Mouse (Mus musculus) heart, embryonic 11.5 days (tissue): Measurements from ENCODE around the gene Polr2j. TPM values are rescaled to one million over a fixed set of nuclear protein-coding genes. Genes with fewer than 3 reads are reported as not detected.

Experiments used
- ATAC-seq: fragments of 200-750 bp; cut with Nextera tagmentation; replicated peaks from 2 replicates; pipeline ENCODE4 v1.8.0; 2017; ENCODE audit warnings: moderate library complexity; ENCODE audit not compliant: insufficient number of reproducible peaks, low FRiP score, low TSS enrichment
- H3K27ac ChIP-seq: fragments of 300-500 bp; sonication (generic); 2 replicates; pipeline ENCODE4 v1.5.1; 2014; ENCODE audit warnings: mild to moderate bottlenecking, low read depth, low read length
- H3K27me3 ChIP-seq: fragments of 300-500 bp; sonication (generic); 2 replicates; pipeline ENCODE4 v1.6.1; 2014; ENCODE audit warnings: mild to moderate bottlenecking, low read length, mixed read lengths; ENCODE audit not compliant: control insufficient read depth, insufficient read depth
- H3K36me3 ChIP-seq: fragments of 300-500 bp; sonication (generic); 2 replicates; pipeline ENCODE4 v1.6.1; 2014; ENCODE audit warnings: mild to moderate bottlenecking, low read length, moderate library complexity, mixed read lengths; ENCODE audit not compliant: control insufficient read depth, insufficient read depth
- H3K4me1 ChIP-seq: fragments of 300-500 bp; sonication (generic); 2 replicates; pipeline ENCODE4 v1.6.1; 2014; ENCODE audit warnings: low read length; ENCODE audit not compliant: control insufficient read depth, insufficient read depth
- H3K4me2 ChIP-seq: fragments of 300-500 bp; sonication (generic); 2 replicates; pipeline ENCODE4 v1.6.1; 2014; ENCODE audit warnings: mild to moderate bottlenecking, moderate library complexity
- H3K4me3 ChIP-seq: fragments of 300-500 bp; sonication (generic); 2 replicates; pipeline ENCODE4 v1.5.1; 2014; ENCODE audit warnings: low read depth, low read length
- H3K9ac ChIP-seq: fragments of 300-500 bp; sonication (generic); 2 replicates; pipeline ENCODE4 v1.6.1; 2014; ENCODE audit warnings: mild to moderate bottlenecking, low read depth, low read length, moderate library complexity
- H3K9me3 ChIP-seq: fragments of 300-500 bp; sonication (generic); replicated peaks from 2 replicates; pipeline ENCODE4 v1.6.1; 2016; ENCODE audit warnings: low read length; ENCODE audit not compliant: control insufficient read depth
- WGBS: fragments of 180-500 bp; shearing (Covaris S2); extraction: QIAGEN DNeasy Blood & Tissue Kit; methylation state at CpG from one replicate; pipeline ENCODE4 v1.1.7; 2014; ENCODE audit not compliant: insufficient replicate concordance; 5-methylcytosine and 5-hydroxymethylcytosine counted together
- polyA plus RNA-seq: library from polyadenylated mRNA; unstranded; fragments of >200 nt; fragmentation: Nextera tagmentation; extraction: Ambion mirVana; gene quantifications from 2 replicates; pipeline ENCODE4 v1.2.1, GENCODE M21; 2014

Gene Polr2j
- polyA plus RNA-seq, 1 experiment from 2014 or later: 178 TPM

- ATAC-seq: peak; percentile 87
- Histone ChIP-seq H3K27me3 (no peaks in the 10 kb centered on the region), H3K4me1 (peaks cover 7% of the 10 kb centered on the region), H3K9me3 (no peaks in the 10 kb centered on the region), H3K4me2 (peak within 1 kb of the TSS; percentile 80), H3K27ac (peak within 1 kb of the TSS; percentile 66), H3K9ac (peak within 1 kb of the TSS; percentile 84), H3K36me3 (peaks cover 14% of the 10 kb centered on the region), H3K4me3 (peak within 1 kb of the TSS; percentile 86)
- under 1% methylated on average over 60 of the region's 60 CpGs for WGBS
Measured at GRCm38 (mm10) chr5:136135571-136136291, 19.3 kb downstream of the Polr2j start, which contains the start of the genes Lrwd1 and Alkbh4. Gene Lrwd1 (minus strand): TSS chr5:136136074. Gene Alkbh4 (plus strand): TSS chr5:136136146.

GRCm38 (mm10) chr5:136136292-136136990, 20.0 kb downstream of the Polr2j start:
- peaks cover 7% of the 10 kb centered on the region for H3K4me1 ChIP-seq
- H3K9ac ChIP-seq: peak overlapping the region; percentile 84
- ATAC-seq: no peak
- H3K27me3 ChIP-seq: no peaks in the 10 kb centered on the region
- H3K9me3 ChIP-seq: no peaks in the 10 kb centered on the region
- H3K4me3 ChIP-seq: peak overlapping the region; percentile 86
- 7% methylated on average over 20 of the region's 20 CpGs for WGBS
- H3K4me2 ChIP-seq: peak overlapping the region; percentile 80
- H3K36me3 ChIP-seq: peaks cover 19% of the 10 kb centered on the region
- H3K27ac ChIP-seq: peak overlapping the region; percentile 66

- Histone ChIP-seq H3K4me3 (no peak overlapping the region), H3K9me3 (no peaks in the 10 kb centered on the region), H3K27ac (no peak overlapping the region), H3K27me3 (no peaks in the 10 kb centered on the region), H3K36me3 (peaks cover 19% of the 10 kb centered on the region), H3K4me2 (no peak overlapping the region), H3K9ac (no peak overlapping the region), H3K4me1 (peaks cover 7% of the 10 kb centered on the region)
- WGBS: 67% methylated on average over 13 of the region's 13 CpGs
- ATAC-seq: no peak
Measured at GRCm38 (mm10) chr5:136137658-136138274, 21.3 kb downstream of the Polr2j start.

- WGBS: 91% methylated on average over 13 of the region's 13 CpGs
- ATAC-seq: no peak
- Histone ChIP-seq H3K4me1 (peaks cover 7% of the 10 kb centered on the region), H3K9me3 (no peaks in the 10 kb centered on the region), H3K4me3 (no peak overlapping the region), H3K36me3 (peaks cover 19% of the 10 kb centered on the region), H3K4me2 (no peak overlapping the region), H3K27me3 (no peaks in the 10 kb centered on the region), H3K27ac (no peak overlapping the region), H3K9ac (no peak overlapping the region)
Measured at GRCm38 (mm10) chr5:136139393-136139792, 23.0 kb downstream of the Polr2j start.

GRCm38 (mm10) chr5:136140057-136140482, 23.6 kb downstream of the Polr2j start:
- H3K27ac ChIP-seq: no peak overlapping the region
- no peak overlapping the region for H3K4me2 ChIP-seq
- H3K9me3 ChIP-seq: no peaks in the 10 kb centered on the region
- H3K9ac ChIP-seq: no peak overlapping the region
- H3K4me1 ChIP-seq: peaks cover 7% of the 10 kb centered on the region
- no peak for ATAC-seq
- peaks cover 19% of the 10 kb centered on the region for H3K36me3 ChIP-seq
- WGBS: 90% methylated on average over 10 of the region's 10 CpGs
- no peaks in the 10 kb centered on the region for H3K27me3 ChIP-seq
- H3K4me3 ChIP-seq: no peak overlapping the region

- WGBS: 86% methylated on average over 5 of the region's 5 CpGs
- Histone ChIP-seq H3K27me3 (no peaks in the 10 kb centered on the region), H3K4me1 (no peaks in the 10 kb centered on the region), H3K9ac (no peak overlapping the region), H3K4me2 (no peak overlapping the region), H3K9me3 (no peaks in the 10 kb centered on the region), H3K27ac (no peak overlapping the region), H3K36me3 (peaks cover 19% of the 10 kb centered on the region), H3K4me3 (no peak overlapping the region)
- ATAC-seq: no peak
Measured at GRCm38 (mm10) chr5:136142746-136143145, 26.3 kb downstream of the Polr2j start.

- ATAC-seq: no peak
- 88% methylated on average over 6 of the region's 6 CpGs for WGBS
- H3K9me3 ChIP-seq: no peaks in the 10 kb centered on the region
- H3K27ac ChIP-seq: no peak overlapping the region
- H3K4me1 ChIP-seq: no peaks in the 10 kb centered on the region
- no peak overlapping the region for H3K4me3 ChIP-seq
- no peak overlapping the region for H3K9ac ChIP-seq
- peaks cover 19% of the 10 kb centered on the region for H3K36me3 ChIP-seq
- H3K27me3 ChIP-seq: no peaks in the 10 kb centered on the region
- no peak overlapping the region for H3K4me2 ChIP-seq
Measured at GRCm38 (mm10) chr5:136143161-136143755, 26.8 kb downstream of the Polr2j start.

- no peak for ATAC-seq
- no peaks in the 10 kb centered on the region for H3K27me3 ChIP-seq
- 70% methylated on average over 12 of the region's 12 CpGs for WGBS
- H3K9ac ChIP-seq: no peak overlapping the region
- H3K9me3 ChIP-seq: no peaks in the 10 kb centered on the region
- H3K4me2 ChIP-seq: no peak overlapping the region
- H3K4me1 ChIP-seq: no peaks in the 10 kb centered on the region
- H3K36me3 ChIP-seq: peaks cover 16% of the 10 kb centered on the region
- H3K27ac ChIP-seq: no peak overlapping the region
- no peak overlapping the region for H3K4me3 ChIP-seq
Measured at GRCm38 (mm10) chr5:136144606-136145430, 28.4 kb downstream of the Polr2j start.
